Mouse (Mus musculus) intestine, postnatal 0 days (tissue): ENCODE data around the gene 1700016C15Rik. TPM values are rescaled to one million over a fixed set of nuclear protein-coding genes. Genes with fewer than 3 reads are reported as not detected.

ENCODE experiments used
- ATAC-seq: fragments of 200-750 bp; cut with Nextera tagmentation; 2 replicates; pipeline ENCODE4 v1.8.0; 2017; ENCODE audit warnings: mild to moderate bottlenecking, moderate TSS enrichment, moderate library complexity
- H3K27ac ChIP-seq: fragments of 300-500 bp; sonication (generic); 2 replicates; pipeline ENCODE4 v1.5.1; 2014; ENCODE audit warnings: mild to moderate bottlenecking, low read depth, low read length, moderate library complexity
- H3K27me3 ChIP-seq: fragments of 300-500 bp; sonication (generic); replicated peaks from 2 replicates; pipeline ENCODE4 v1.6.1; 2014; ENCODE audit warnings: low read length, mixed read lengths; ENCODE audit not compliant: control insufficient read depth, insufficient read depth
- H3K36me3 ChIP-seq: fragments of 300-500 bp; sonication (generic); 2 replicates; pipeline ENCODE4 v1.6.1; 2014; ENCODE audit warnings: mild to moderate bottlenecking, moderate library complexity; ENCODE audit not compliant: control insufficient read depth, insufficient read depth
- H3K4me1 ChIP-seq: fragments of 300-500 bp; sonication (generic); replicated peaks from 2 replicates; pipeline ENCODE4 v1.6.1; 2014; ENCODE audit warnings: antibody characterized with exemption, low read length, mixed read lengths; ENCODE audit not compliant: control insufficient read depth, insufficient read depth
- H3K4me2 ChIP-seq: fragments of 300-500 bp; sonication (generic); replicated peaks from 2 replicates; pipeline ENCODE4 v1.6.1; 2014; ENCODE audit warnings: low read depth, mild to moderate bottlenecking, moderate library complexity
- H3K4me3 ChIP-seq: fragments of 300-500 bp; sonication (generic); 2 replicates; pipeline ENCODE4 v1.5.1; 2014; ENCODE audit warnings: low read depth, low read length
- H3K9ac ChIP-seq: fragments of 300-500 bp; sonication (generic); 2 replicates; pipeline ENCODE4 v1.6.1; 2014; ENCODE audit warnings: mild to moderate bottlenecking, low read depth, low read length
- H3K9me3 ChIP-seq: fragments of 300-500 bp; sonication (generic); 2 replicates; pipeline ENCODE4 v1.6.1; 2016; ENCODE audit warnings: mixed run types; ENCODE audit not compliant: control insufficient read depth
- CTCF ChIP-seq: sonication (generic); IDR thresholded peaks from 2 replicates; pipeline ENCODE4 v1.5.1; 2016; ENCODE audit warnings: low read depth, mild to moderate bottlenecking, control low read depth, antibody characterized with exemption, moderate library complexity
- WGBS: fragments of 180-500 bp; shearing (Covaris S2); extraction: QIAGEN DNeasy Blood & Tissue Kit; methylation state at CpG from one replicate; pipeline ENCODE4 v1.1.7; 2014; 5-methylcytosine and 5-hydroxymethylcytosine counted together
- polyA plus RNA-seq: library from polyadenylated mRNA; unstranded; fragments of >200 nt; fragmentation: Nextera tagmentation; extraction: Ambion mirVana; gene quantifications from 2 replicates; pipeline ENCODE4 v1.2.1, GENCODE M21; 2015

1700016C15Rik gene
- polyA plus RNA-seq, 1 experiment from 2014 or later = 13.6 TPM

DNA sequence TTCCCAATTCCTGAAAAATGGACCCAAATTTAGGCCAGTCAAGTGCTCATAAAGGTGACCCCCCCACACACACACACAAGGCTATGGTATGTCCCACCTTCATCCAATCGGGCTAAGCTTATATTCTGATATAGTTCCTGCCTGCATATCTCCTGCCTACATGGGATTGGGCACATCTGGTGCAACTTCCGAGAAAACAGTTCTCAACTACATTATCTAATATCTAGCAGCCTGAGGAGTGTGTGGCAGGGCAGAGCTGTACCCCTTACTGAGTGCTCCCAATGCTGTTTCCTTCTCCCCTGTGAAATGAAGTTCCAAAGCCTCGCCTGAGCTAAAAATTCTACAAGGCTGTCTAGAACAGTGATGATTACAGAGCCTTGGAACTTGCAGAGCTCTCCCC is 13.2 kb upstream of the 1700016C15Rik start:
- no peaks in the 10 kb centered on the region for H3K9me3 ChIP-seq
- no peaks in the 10 kb centered on the region for H3K4me1 ChIP-seq
- H3K9ac ChIP-seq = no peak overlapping the region
- no peak for ATAC-seq
- H3K27me3 ChIP-seq = no peaks in the 10 kb centered on the region
- no peak overlapping the region for H3K27ac ChIP-seq
- no peaks in the 10 kb centered on the region for H3K36me3 ChIP-seq
- no peak overlapping the region for H3K4me3 ChIP-seq
- H3K4me2 ChIP-seq = no peak overlapping the region
- WGBS = 83% methylated on average over 3 of the region's 3 CpGs
- TF ChIP-seq CTCF = no peak

GRCm38 (mm10) chr1:177717057-177717835 is 12.4 kb upstream of the 1700016C15Rik start:
- H3K36me3 ChIP-seq = no peaks in the 10 kb centered on the region
- H3K27me3 ChIP-seq = no peaks in the 10 kb centered on the region
- no peak overlapping the region for H3K4me3 ChIP-seq
- H3K27ac ChIP-seq = no peak overlapping the region
- H3K9me3 ChIP-seq = no peaks in the 10 kb centered on the region
- no peak overlapping the region for H3K4me2 ChIP-seq
- 68% methylated on average over 7 of the region's 7 CpGs for WGBS
- ATAC-seq = peak; percentile 43; the same call in 1 of the 2 replicates
- no peak overlapping the region for H3K9ac ChIP-seq
- no peak for TF ChIP-seq CTCF
- H3K4me1 ChIP-seq = no peaks in the 10 kb centered on the region

- whole genome bisulfite sequencing = 65% methylated on average over 11 of the region's 11 CpGs
- Histone ChIP-seq H3K36me3 (no peaks in the 10 kb centered on the region), H3K27ac (no peak overlapping the region), H3K4me1 (no peaks in the 10 kb centered on the region), H3K4me2 (no peak overlapping the region), H3K9ac (no peak overlapping the region), H3K9me3 (no peaks in the 10 kb centered on the region), H3K27me3 (no peaks in the 10 kb centered on the region), H3K4me3 (no peak overlapping the region)
- no peak for TF ChIP-seq CTCF
- no peak for ATAC-seq
Observed at GRCm38 (mm10) chr1:177718340-177719028, 11.1 kb upstream of the 1700016C15Rik start.

GRCm38 (mm10) chr1:177719029-177719427 is 10.6 kb upstream of the 1700016C15Rik start:
- Histone ChIP-seq H3K4me2 (no peak overlapping the region), H3K4me1 (no peaks in the 10 kb centered on the region), H3K4me3 (no peak overlapping the region), H3K27ac (no peak overlapping the region), H3K9me3 (no peaks in the 10 kb centered on the region), H3K36me3 (no peaks in the 10 kb centered on the region), H3K9ac (no peak overlapping the region), H3K27me3 (no peaks in the 10 kb centered on the region)
- WGBS = 65% methylated on average over 3 of the region's 3 CpGs
- TF ChIP-seq CTCF = no peak
- ATAC-seq = no peak

DNA sequence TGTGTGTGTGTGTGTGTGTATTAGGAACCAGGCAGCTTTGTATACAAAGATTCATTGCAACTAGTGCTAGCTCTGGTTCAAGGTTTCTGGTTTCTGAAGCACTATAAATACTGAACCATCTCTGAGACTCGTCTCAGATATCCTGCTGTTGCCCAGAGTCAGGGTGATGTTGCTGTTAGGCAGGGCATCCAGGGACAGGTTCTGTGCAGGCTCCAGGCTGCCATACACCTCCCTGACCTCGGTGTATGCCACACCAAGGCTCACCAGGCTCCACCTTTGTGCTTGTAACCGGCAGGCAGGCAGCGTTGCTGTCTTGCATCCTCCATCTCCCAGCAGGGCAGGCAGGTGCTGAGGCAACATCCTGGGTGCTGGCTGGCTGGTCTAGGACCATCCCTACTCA is 5.8 kb upstream of the 1700016C15Rik start:
- Histone ChIP-seq H3K27ac (no peak overlapping the region), H3K9me3 (no peaks in the 10 kb centered on the region), H3K27me3 (no peaks in the 10 kb centered on the region), H3K4me3 (no peak overlapping the region), H3K4me1 (peaks cover 3% of the 10 kb centered on the region; the same call in 1 of the 2 replicates), H3K4me2 (no peak overlapping the region), H3K36me3 (no peaks in the 10 kb centered on the region), H3K9ac (no peak overlapping the region)
- ATAC-seq = no peak
- TF ChIP-seq CTCF = no peak
- 66% methylated on average over 4 of the region's 4 CpGs for WGBS

GRCm38 (mm10) chr1:177726870-177727269 is 2.7 kb upstream of the 1700016C15Rik start:
- H3K4me2 ChIP-seq = no peak overlapping the region
- no peaks in the 10 kb centered on the region for H3K9me3 ChIP-seq
- no peak for TF ChIP-seq CTCF
- WGBS = 37% methylated on average over 5 of the region's 5 CpGs
- no peaks in the 10 kb centered on the region for H3K27me3 ChIP-seq
- no peaks in the 10 kb centered on the region for H3K36me3 ChIP-seq
- ATAC-seq = no peak
- H3K4me3 ChIP-seq = no peak overlapping the region
- H3K27ac ChIP-seq = peak overlapping the region; percentile 22; the same call in 1 of the 2 replicates
- H3K4me1 ChIP-seq = peaks cover 3% of the 10 kb centered on the region; the same call in 1 of the 2 replicates
- H3K9ac ChIP-seq = no peak overlapping the region
